In genomic region chr5:36809123-36809522, GRCm38 (mm10) we compare ENCODE assay signal across 15 mouse cellular contexts. TPM values are rescaled to one million over a fixed set of nuclear protein-coding genes. Genes with fewer than 3 reads are reported as not detected.
"Had no signal": no experiment of that assay in that cellular context is flagged by ENCODE, and none has a peak within 500 bp of the region (broad histone marks: within the 10 kb centered on the region; RNA-seq: fewer than 3 reads in every experiment).

No protein-coding gene starts in this region.

- H3K27me3 ChIP-seq: limb, embryonic 13.5 days; liver, embryonic 15.5 days; midbrain, embryonic 13.5 days; neural tube, embryonic 15.5 days had no signal

- H3K9ac ChIP-seq: limb, embryonic 13.5 days; liver, embryonic 15.5 days; midbrain, embryonic 13.5 days; neural tube, embryonic 15.5 days had no signal

- H3K27ac ChIP-seq: kidney, postnatal 0 days; layer of hippocampus, adult 2 months; limb, embryonic 13.5 days; liver, embryonic 15.5 days; midbrain, embryonic 13.5 days; neural tube, embryonic 15.5 days had no signal

- H3K36me3 ChIP-seq: limb, embryonic 13.5 days; neural tube, embryonic 15.5 days had no signal

- ATAC-seq: lung, postnatal 0 days; midbrain, embryonic 13.5 days had no signal

- H3K9me3 ChIP-seq: limb, embryonic 13.5 days; liver, embryonic 15.5 days; midbrain, embryonic 13.5 days; neural tube, embryonic 15.5 days had no signal

- H3K4me1 ChIP-seq: limb, embryonic 13.5 days; liver, embryonic 15.5 days; midbrain, embryonic 13.5 days; neural tube, embryonic 15.5 days had no signal

- H3K4me2 ChIP-seq: limb, embryonic 13.5 days; liver, embryonic 15.5 days; midbrain, embryonic 13.5 days; neural tube, embryonic 15.5 days had no signal

- H3K4me3 ChIP-seq: layer of hippocampus, adult 2 months; limb, embryonic 13.5 days; liver, embryonic 15.5 days; midbrain, embryonic 13.5 days; neural tube, embryonic 15.5 days had no signal

- DNase-seq: kidney, postnatal 4 days; left cerebral cortex, postnatal 4 days; lung, adult 2 months; lung, postnatal 36 days; right cerebral cortex, adult 18-20 months; right cerebral cortex, postnatal 25 days had no signal

RNA-seq across cellular contexts. Expression of gene Ppp2r2c, which starts 59.2 kb away (rescaled TPM):
- total RNA-seq: megakaryocyte progenitor cell, adult 5-6 weeks had no signal
- polyA plus RNA-seq: liver, adult 2 months; liver, embryonic 15.5 days; lung, postnatal 0 days had no signal
